Comparison of ENCODE assay signal across 24 mouse cellular contexts in genomic region chr9:85528421-85528820, GRCm38 (mm10).
"Had no signal": no experiment of that assay in that cellular context is flagged by ENCODE, and none has a peak within 500 bp of the region (broad histone marks: within the 10 kb centered on the region; RNA-seq: fewer than 3 reads in every experiment).

No protein-coding gene starts in this region.

- H3K36me3 ChIP-seq: heart, embryonic 13.5 days; heart, embryonic 15.5 days; hindbrain, embryonic 13.5 days; hindbrain, embryonic 15.5 days; kidney, embryonic 15.5 days; limb, embryonic 13.5 days; limb, embryonic 15.5 days had no signal

- H3K4me2 ChIP-seq: heart, embryonic 11.5 days; heart, embryonic 13.5 days; heart, embryonic 15.5 days; hindbrain, embryonic 13.5 days; hindbrain, embryonic 15.5 days; kidney, embryonic 15.5 days; limb, embryonic 13.5 days; limb, embryonic 15.5 days had no signal

- ATAC-seq: hindbrain, postnatal 0 days; intestine, embryonic 16.5 days had no signal

- DNase-seq: gastrocnemius, postnatal 14 days; gastrocnemius, postnatal 36 days; heart, adult 2 months; heart, postnatal 14 days; heart, postnatal 36 days; kidney, adult 11 months; kidney, adult 2 months; kidney, adult 9 months; kidney, postnatal 14 days; kidney, postnatal 36 days; layer of hippocampus, adult 9-11 months; layer of hippocampus, postnatal 36 days; left cerebral cortex, postnatal 4 days had no signal

- H3K27ac ChIP-seq: heart, adult 2 months; heart, embryonic 13.5 days; heart, embryonic 15.5 days; hindbrain, embryonic 13.5 days; hindbrain, embryonic 15.5 days; hindbrain, postnatal 0 days; kidney, embryonic 15.5 days; kidney, postnatal 0 days; limb, embryonic 13.5 days; limb, embryonic 15.5 days had no signal

- H3K4me3 ChIP-seq: heart, adult 2 months; heart, embryonic 13.5 days; heart, embryonic 15.5 days; hindbrain, embryonic 13.5 days; hindbrain, embryonic 15.5 days; kidney, embryonic 15.5 days; limb, embryonic 13.5 days; limb, embryonic 15.5 days had no signal

- H3K4me1 ChIP-seq: heart, embryonic 13.5 days; heart, embryonic 15.5 days; hindbrain, embryonic 13.5 days; hindbrain, embryonic 15.5 days; kidney, embryonic 15.5 days; limb, embryonic 13.5 days; limb, embryonic 15.5 days had no signal

- H3K9me3 ChIP-seq: heart, embryonic 13.5 days; heart, embryonic 15.5 days; hindbrain, embryonic 13.5 days; hindbrain, embryonic 15.5 days; kidney, embryonic 15.5 days; limb, embryonic 13.5 days; limb, embryonic 15.5 days had no signal

- H3K27me3 ChIP-seq: heart, embryonic 13.5 days; heart, embryonic 15.5 days; hindbrain, embryonic 13.5 days; hindbrain, embryonic 15.5 days; kidney, embryonic 15.5 days; limb, embryonic 13.5 days; limb, embryonic 15.5 days had no signal

- H3K9ac ChIP-seq: heart, embryonic 13.5 days; heart, embryonic 15.5 days; hindbrain, embryonic 13.5 days; hindbrain, embryonic 15.5 days; kidney, embryonic 15.5 days; limb, embryonic 13.5 days; limb, embryonic 15.5 days had no signal
